Mouse (Mus musculus): ENCODE measurements at regions not wholly inside any gene's neighbourhood (a gene's known extent, or its start where the extent isn't known, plus 50 kb on each side); places are given as distances from the start of the nearest gene placed in this dataset.

GRCm38 (mm10) chr6:103312935-103313334, 197.5 kb upstream of the Chl1 start:
- DNase-seq (ENCODE audit: low spot score) = no peak

- no peak for DNase-seq (ENCODE audit: low spot score)
These were observed 192.3 kb upstream of the Chl1 start for GRCm38 (mm10) chr6:103318081-103318480.

DNA sequence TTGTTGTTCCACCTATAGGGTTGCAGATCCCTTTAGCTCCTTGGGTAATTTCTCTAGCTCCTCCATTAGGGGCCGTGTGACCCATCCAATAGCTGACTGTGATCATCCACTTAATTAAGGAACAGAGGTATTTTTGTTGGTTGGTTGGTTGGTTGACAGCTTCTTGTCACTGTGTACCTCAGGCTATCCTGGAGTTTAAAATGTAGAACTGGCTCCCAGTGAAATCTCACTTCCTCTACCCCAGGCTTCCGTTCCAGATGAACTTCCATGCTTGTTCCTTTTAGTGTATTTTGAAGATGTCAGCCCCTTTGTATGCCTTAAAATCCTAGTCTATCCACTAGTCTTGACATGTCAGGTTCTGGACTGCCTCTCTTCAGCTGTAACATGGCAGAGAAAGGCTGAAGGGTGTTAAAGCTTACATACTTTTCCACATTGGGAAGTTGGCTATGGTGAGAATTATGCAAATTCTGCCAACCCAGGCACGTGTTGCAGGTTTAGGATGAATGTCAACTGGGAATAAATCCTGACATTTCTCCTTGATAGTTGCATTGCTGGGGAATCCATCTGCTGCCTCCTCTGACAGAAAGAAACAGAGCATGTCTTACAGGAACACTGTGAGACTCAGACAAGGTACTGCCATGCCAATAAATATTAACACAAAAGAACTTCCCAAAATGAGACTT, 191.6 kb upstream of the Chl1 start:
- DNase-seq (ENCODE audit: low spot score) = no peak

DNA sequence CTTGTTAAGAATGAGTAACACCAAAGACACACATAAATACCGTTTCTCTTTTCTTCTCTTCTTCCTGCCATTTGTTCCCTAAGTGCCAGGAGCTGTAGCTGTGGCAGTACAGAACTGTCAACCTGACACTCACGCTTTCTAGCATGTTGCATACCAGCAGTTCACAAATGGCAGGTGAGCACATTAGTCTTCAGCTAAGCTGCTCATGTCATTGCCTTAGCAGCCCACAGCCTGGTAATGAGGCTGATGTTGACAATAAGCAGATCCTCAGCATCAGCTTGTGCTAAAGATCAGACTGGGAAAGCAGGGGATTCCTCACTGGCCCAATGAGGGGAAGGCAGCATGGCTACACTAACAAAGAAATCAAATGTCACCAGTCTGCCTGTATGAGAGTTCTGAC, 190.4 kb upstream of the Chl1 start:
- DNase-seq (ENCODE audit: low spot score) = no peak

DNA sequence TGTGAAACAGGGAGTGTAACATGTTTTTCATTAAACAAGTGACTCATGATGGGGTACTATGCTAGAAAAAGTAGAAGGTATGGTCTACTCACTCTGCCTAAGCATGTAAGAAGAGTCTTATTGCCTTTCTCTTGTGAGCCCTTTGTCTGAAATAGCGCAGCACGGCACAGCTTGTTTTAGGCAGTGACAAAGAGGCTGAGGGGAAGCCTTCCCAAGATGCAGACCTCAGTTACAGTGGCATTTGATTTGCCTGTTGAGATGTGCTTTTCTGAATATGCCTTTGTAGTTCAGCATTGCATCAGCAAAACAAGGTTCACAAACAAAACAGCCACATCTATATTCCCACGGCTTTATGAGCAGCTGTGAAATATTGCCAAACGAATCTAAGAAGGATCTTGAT, 189.8 kb upstream of the Chl1 start:
- DNase-seq (ENCODE audit: low spot score) = no peak

- no peak for DNase-seq (ENCODE audit: low spot score)
These were observed 189.3 kb upstream of the Chl1 start for GRCm38 (mm10) chr6:103321058-103321457.

- no peak for DNase-seq (ENCODE audit: low spot score)
These were observed 187.9 kb upstream of the Chl1 start for GRCm38 (mm10) chr6:103322442-103322841.

- DNase-seq (ENCODE audit: low spot score) = no peak
These were observed 174.7 kb upstream of the Chl1 start for GRCm38 (mm10) chr6:103335683-103336082.

GRCm38 (mm10) chr6:103339961-103340732, 170.2 kb upstream of the Chl1 start:
- no peak for DNase-seq (ENCODE audit: low spot score)

DNA sequence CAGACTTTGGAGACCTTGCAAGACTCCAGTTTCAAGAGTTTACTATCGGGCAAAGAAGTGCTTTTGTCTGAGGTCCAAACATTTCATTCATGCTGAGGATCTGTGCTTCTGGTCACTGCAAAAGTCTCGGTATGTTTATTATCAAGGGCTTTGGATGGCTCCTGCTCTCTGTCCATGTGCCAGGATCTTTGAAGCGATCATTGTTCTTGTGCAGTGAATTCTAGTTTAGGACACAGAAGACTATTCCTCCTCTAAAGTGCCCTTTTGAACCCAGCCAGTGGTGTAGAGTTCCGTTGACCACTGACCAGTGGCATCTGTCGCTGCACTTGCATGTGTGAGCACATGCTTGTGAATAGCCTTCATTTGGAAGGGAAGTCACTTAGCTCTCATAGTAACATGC, 166.9 kb upstream of the Chl1 start:
- no peak for DNase-seq (ENCODE audit: low spot score)

GRCm38 (mm10) chr6:103344413-103344812, 166.0 kb upstream of the Chl1 start:
- DNase-seq (ENCODE audit: low spot score) = no peak

DNA sequence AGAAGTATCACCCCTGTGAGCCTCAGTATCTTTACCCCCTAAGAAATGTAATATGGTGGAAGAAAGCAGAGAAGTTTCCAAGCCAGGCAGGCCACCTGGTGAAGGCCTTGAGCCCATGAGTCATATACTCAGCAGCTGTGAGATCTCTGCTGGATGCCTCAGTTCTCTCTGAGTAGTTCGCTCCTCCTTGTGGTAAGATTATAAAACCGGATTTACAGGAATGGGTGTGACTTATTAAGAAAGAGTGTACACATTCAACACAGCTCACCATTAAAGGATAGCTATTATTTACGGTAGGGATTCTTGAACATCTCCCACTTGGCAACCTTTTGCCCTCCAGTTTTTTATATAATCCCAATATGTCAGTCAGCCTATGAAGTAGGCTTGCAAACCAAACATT, 165.2 kb upstream of the Chl1 start:
- DNase-seq (ENCODE audit: low spot score) = no peak

DNA sequence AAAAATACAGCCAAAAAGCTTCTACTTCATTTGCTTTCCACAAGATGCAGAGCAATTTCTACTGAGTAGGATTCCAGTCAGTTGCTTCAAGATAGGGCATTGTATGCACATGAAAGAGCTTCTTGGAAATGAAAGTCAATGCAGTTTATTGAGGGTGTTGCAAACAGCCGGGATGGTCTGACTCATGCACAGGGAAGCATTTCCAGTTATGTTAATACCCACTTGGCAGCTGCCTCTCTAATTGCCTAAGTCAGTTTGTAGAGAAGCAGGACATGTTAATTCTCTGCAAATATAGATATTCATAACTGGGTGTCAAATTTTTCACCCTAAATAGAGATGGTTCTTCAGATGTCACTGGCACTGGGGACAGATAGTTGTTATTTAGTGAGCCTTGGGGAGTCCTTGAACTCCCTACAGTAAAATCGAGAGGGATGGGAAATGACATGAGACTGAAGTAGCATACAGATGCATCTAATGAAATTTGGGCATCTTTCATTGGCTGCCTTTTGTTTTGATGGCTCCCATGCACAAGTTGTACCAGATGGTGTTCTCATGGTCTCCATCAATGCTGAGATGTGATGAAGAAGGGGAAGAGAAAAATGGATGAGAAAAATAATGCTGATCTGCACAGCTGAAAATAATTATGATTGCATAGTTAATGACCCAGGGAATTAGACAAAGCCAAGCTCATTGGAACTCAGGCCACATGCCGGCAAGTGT, 157.8 kb upstream of the Chl1 start:
- DNase-seq (ENCODE audit: low spot score) = peak; percentile 71

DNA sequence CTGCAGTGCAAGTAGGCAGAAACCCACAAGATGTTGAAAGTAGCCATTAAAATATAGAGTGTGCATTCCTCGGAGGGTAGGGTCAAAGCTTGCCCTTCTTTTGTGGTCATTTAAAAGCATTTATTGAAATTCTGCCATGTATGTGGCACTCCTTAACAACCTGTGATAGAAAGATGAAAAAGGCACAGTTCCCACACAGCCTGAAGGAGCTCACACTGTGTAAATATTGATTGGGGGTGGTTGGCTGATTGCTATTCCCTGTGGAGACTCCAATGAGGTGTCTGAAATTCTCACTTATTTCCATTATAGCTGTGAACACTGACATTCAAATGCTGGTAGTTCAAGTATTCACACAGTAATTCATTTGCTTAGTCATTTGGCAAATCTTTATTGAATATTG, 157.0 kb upstream of the Chl1 start:
- DNase-seq (ENCODE audit: low spot score) = no peak

DNA sequence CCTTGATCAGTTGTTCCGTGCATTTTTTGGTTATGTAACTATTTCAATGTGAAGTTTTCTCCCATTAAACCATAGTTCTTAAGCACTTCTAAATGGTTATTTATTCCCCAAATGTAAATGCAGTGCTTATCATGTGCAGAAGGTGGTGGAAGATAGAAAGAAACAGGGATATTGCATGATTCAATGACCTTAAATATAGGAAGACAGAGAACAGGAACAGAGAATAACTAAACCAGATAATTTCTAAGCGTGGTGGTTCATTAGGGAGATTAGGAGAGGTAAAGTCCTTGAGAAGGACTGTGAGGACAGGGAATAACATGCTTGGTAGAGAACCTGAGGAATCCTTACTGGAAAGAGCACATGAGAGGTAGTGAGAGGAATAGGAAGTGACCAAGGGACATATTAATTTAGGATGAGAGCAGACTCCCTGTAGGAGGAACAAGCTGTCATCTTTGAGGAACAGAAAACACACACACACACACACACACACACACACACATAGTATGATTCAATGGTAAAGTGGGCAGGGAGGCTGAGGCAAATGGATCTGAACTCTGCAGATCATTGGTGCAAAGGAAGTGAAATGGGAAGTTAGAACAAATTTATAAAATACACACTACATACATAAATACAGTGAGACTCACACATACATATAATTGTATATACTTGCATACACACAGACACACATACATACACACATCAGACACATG, 143.4 kb upstream of the Chl1 start:
- DNase-seq (ENCODE audit: low spot score) = no peak

DNA sequence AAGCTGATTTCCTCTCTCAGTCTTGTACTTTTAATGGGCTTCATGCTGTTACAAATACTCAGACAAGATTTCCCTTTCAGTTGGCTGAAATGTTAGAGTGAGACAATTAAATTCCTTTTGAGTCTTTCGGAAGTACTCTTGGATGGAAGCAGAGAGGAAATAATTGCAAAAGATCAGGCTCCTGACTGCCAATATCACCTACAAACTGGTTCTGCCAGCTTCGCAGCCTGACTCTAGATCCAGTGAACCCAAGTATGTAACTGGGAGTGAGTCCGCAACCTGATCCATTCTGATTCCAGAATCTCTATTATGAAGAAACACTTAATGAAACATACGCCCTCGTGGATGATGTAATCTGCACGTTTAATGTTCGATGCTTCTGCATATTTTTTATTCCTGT, 135.4 kb upstream of the Chl1 start:
- no peak for DNase-seq (ENCODE audit: low spot score)

DNA sequence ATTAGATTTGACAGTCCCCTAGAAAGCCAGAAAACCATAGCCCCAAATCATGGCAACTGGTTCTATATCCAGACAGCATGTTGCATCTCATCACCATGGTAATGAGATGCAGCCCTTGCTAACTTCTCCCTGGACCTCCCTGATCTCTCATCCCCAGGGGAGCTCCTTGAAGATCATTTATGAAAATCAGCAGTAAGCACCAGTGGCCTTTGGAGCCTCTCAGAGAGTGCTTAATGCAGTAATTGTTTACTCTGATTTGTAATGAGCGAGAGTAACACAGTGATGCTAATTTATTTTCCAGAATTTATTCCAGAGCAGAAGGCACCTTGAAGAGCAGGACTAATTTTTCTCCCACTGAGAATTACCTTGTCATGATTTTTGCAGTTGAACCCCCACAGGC, 133.1 kb upstream of the Chl1 start:
- no peak for DNase-seq (ENCODE audit: low spot score)

- no peak for DNase-seq (ENCODE audit: low spot score)
These were observed 132.3 kb upstream of the Chl1 start for GRCm38 (mm10) chr6:103378047-103378446.

DNA sequence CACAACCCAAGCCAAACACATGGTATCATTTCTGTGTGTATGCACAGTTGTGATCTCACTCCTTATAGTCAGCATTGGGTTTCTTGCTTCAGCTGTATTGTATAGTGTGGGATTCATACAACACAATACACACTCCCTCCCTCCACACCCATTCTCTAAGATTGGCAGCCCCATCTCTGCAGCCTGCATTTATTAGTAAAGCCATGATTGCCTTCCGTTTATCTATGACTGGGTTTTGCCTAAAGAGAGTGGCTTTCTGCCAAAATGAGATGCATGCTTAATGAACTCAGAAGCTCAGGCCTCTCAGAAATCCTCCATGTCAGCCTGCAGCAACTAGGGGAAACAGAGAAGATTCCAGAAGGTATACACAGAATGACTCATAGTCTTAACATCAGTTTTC, 129.4 kb upstream of the Chl1 start:
- DNase-seq (ENCODE audit: low spot score) = no peak

- DNase-seq (ENCODE audit: low spot score) = no peak
These were observed 128.5 kb upstream of the Chl1 start for GRCm38 (mm10) chr6:103381930-103382329.

DNA sequence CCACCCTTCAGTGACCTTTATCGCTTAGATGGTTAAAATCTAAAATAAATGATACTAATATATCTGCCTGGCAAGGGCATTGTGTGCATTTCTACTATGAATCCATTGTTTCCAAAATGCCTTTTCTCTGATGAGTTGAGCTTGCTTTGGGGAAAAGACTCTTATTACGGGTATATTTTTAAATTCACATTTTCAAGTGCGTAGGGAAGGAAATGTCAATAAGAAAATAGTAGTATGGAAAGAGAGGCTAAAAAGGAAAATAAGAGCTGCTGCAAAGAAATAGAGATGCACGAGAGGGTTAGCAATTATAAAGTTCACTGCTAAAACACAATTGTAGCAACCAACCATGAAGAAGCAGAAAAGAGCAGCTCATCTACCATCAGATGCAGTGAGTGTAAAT, 123.8 kb upstream of the Chl1 start:
- no peak for DNase-seq (ENCODE audit: low spot score)

- no peak for DNase-seq (ENCODE audit: low spot score)
These were observed 104.4 kb upstream of the Chl1 start for GRCm38 (mm10) chr6:103405961-103406360.

DNA sequence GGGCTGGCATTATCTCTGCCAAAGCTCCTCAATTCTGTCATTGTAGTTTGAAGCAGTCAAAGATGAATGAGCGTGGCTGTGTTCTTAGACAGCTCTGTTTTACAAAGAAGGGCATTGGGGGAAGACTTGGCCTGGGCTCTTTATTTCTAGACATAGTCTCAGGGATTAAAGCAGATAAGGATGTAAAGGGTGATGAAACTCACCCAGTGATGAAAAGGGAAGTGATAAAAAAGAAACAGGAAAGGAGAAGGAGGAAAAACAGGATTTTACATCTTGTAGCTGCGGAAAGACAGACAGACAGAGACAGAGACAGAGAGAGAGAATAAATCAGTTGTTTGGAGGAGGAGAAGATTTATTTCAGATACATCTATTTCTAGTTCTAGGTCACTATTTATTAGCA, 95.5 kb upstream of the Chl1 start:
- no peak for DNase-seq (ENCODE audit: low spot score)

Data from layer of hippocampus, adult 9-10 months (tissue).